Mouse (Mus musculus) forebrain, embryonic 16.5 days (tissue): ENCODE measurements around the gene Gm9758. TPM values are rescaled to one million over a fixed set of nuclear protein-coding genes. Genes with fewer than 3 reads are reported as not detected.
"Not testable (repeated sequence)": the region's sequence is repeated elsewhere in the genome, so short reads cannot be mapped to it uniquely, and the experiment has no call there.

Experiments used
- ATAC-seq: fragments of 200-750 bp; cut with Nextera tagmentation; 2 replicates; pipeline ENCODE4 v1.8.0; 2017; ENCODE audit warnings: mild to moderate bottlenecking, moderate library complexity
- H3K27ac ChIP-seq: fragments of 300-500 bp; sonication (generic); 2 replicates; pipeline ENCODE4 v1.5.1; 2014; ENCODE audit warnings: low read length, control low read depth
- H3K27me3 ChIP-seq: fragments of 300-500 bp; sonication (generic); replicated peaks from 2 replicates; pipeline ENCODE4 v1.6.1; 2014; ENCODE audit warnings: low read length; ENCODE audit not compliant: control insufficient read depth, insufficient read depth
- H3K36me3 ChIP-seq: fragments of 300-500 bp; sonication (generic); 2 replicates; pipeline ENCODE4 v1.6.1; 2014; ENCODE audit not compliant: control insufficient read depth, insufficient read depth
- H3K4me1 ChIP-seq: fragments of 300-500 bp; sonication (generic); replicated peaks from 2 replicates; pipeline ENCODE4 v1.6.1; 2014; ENCODE audit warnings: low read length; ENCODE audit not compliant: control insufficient read depth, insufficient read depth
- H3K4me2 ChIP-seq: fragments of 300-500 bp; sonication (generic); 2 replicates; pipeline ENCODE4 v1.6.1; 2014; ENCODE audit warnings: mild to moderate bottlenecking, low read length, control low read depth
- H3K4me3 ChIP-seq: fragments of 300-500 bp; sonication (generic); replicated peaks from 2 replicates; pipeline ENCODE4 v1.5.1; 2014; ENCODE audit warnings: mild to moderate bottlenecking, low read length, control low read depth
- H3K9ac ChIP-seq: fragments of 300-500 bp; sonication (generic); replicated peaks from 2 replicates; pipeline ENCODE4 v1.6.1; 2014; ENCODE audit warnings: low read depth, low read length, control low read depth
- H3K9me3 ChIP-seq: fragments of 300-500 bp; sonication (generic); 2 replicates; pipeline ENCODE4 v1.6.1; 2016; ENCODE audit warnings: low read length; ENCODE audit not compliant: control insufficient read depth
- WGBS: fragments of 180-500 bp; shearing (Covaris S2); extraction: QIAGEN DNeasy Blood & Tissue Kit; methylation state at CpG from one replicate; pipeline ENCODE4 v1.1.7; 2014; 5-methylcytosine and 5-hydroxymethylcytosine counted together
- polyA plus RNA-seq: library from polyadenylated mRNA; unstranded; fragments of >200 nt; fragmentation: Nextera tagmentation; extraction: Ambion mirVana; gene quantifications from 2 replicates; pipeline ENCODE4 v1.2.1, GENCODE M21; 2015

The Gm9758 gene
- polyA plus RNA-seq, result not detected in 2 replicates

DNA sequence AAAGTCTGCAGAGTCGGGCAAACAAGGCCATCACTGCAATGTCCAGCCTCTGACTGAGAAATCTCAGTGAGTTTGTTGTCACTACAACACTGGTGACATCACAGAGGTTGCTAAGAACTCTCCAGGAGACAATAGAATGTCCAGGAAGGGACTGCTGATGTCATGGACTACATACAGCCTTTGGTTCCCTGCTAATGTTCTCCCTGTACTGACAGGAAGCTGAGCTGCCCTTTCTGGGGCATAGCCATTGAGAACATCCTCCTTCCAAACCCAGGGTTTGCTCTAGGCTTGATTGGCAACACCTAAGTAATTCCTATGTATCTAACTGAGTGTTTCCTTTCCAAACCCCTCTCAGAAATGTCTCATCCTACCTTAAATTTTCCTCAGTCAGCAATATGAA is at the start of gene Gm9758:
Gene Gm9758 (minus strand): TSS at position 101 of the 400 bp plus-strand sequence.
- ATAC-seq, H3K4me3 ChIP-seq: not testable (repeated sequence)

GRCm38 (mm10) chr5:14963821-14964220 is 49.1 kb upstream of the Gm9758 start:
- H3K9me3 ChIP-seq, result peaks cover 12% of the 10 kb centered on the region
- not testable (repeated sequence) for ATAC-seq, H3K4me3 ChIP-seq, H3K4me1 ChIP-seq, H3K27me3 ChIP-seq, H3K27ac ChIP-seq, H3K4me2 ChIP-seq, H3K9ac ChIP-seq, H3K36me3 ChIP-seq
- 80% methylated on average over 12 of the region's 13 CpGs for WGBS

More for the DNA sequence above, at the start of gene Gm9758:
- not testable (repeated sequence) for H3K4me2 ChIP-seq, H3K27me3 ChIP-seq, H3K4me1 ChIP-seq, H3K27ac ChIP-seq, H3K9me3 ChIP-seq, H3K36me3 ChIP-seq, H3K9ac ChIP-seq
- 38% methylated on average over 1 of the region's 1 CpGs for WGBS

DNA sequence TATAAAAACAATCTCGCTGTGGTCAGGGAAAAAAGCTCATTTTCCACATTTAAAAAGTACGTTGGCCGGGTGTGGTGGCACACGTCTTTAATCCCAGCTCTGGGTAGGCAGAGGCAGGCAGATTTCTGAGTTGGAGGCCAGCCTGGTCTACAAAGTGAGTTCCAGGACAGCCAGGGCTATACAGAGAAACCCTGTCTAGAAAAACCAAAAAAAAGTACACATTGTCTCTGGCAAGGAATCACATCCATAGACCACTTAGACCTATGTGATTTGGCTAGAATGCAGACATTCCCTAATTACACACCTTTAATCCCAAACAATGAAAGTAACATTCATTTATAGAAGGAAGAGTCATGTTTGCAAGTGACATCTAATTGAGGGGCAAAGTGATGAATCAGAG is 46.8 kb upstream of the Gm9758 start:
- H3K9me3 ChIP-seq, result peaks cover 12% of the 10 kb centered on the region
- not testable (repeated sequence) for H3K4me2 ChIP-seq, H3K9ac ChIP-seq, H3K4me1 ChIP-seq, H3K4me3 ChIP-seq, H3K27me3 ChIP-seq, ATAC-seq, H3K36me3 ChIP-seq, H3K27ac ChIP-seq
- 86% methylated on average over 4 of the region's 4 CpGs for WGBS

- ATAC-seq, H3K27ac ChIP-seq: not testable (repeated sequence)
- WGBS, result 91% methylated on average over 1 of the region's 1 CpGs
These were observed 41.4 kb upstream of the Gm9758 start for GRCm38 (mm10) chr5:14955928-14956706.

DNA sequence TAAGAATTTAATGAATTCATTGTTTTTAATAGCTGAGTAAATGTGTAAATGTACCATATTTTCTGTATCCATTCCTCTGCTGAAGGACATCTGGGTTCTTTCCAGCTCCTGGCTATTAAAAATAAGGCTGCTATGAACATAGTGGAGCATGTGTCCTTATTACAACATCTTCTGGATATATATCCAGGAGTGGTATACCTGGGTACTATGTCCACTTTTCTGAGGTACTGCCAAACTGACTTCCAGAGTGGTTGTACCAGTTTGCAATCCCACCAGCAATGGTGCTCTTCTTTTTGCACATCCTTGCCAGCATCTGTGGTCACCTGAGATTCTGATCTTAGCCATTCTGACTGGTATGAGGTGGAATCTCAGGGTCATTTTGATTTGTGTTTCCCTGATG is 38.9 kb upstream of the Gm9758 start:
- not testable (repeated sequence) for H3K4me2 ChIP-seq, ATAC-seq, H3K9ac ChIP-seq, H3K36me3 ChIP-seq, H3K4me3 ChIP-seq, H3K27ac ChIP-seq, H3K4me1 ChIP-seq, H3K27me3 ChIP-seq, H3K9me3 ChIP-seq

More at GRCm38 (mm10) chr5:14955928-14956706, 41.4 kb upstream of the Gm9758 start:
- not testable (repeated sequence) for H3K4me3 ChIP-seq, H3K4me2 ChIP-seq, H3K27me3 ChIP-seq, H3K9ac ChIP-seq, H3K4me1 ChIP-seq, H3K36me3 ChIP-seq, H3K9me3 ChIP-seq

DNA sequence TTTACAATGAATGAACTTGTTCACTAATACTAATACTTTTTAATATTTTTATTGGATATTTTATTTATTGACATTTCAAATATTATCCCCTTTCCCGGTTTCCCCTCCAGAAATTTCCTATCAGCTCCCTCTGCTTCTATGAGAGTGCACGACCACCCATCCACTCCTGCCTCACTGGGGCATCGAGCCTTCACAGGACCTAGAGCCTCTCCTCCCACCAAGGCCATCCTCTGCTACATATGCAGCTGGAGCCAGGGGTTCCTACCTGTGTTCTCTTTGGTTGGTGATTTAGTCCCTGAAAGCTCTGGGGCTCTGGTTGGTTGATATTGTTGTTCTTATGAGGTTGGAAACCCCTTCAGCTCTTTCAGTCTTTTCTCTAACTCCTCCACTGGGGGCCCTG is 38.0 kb upstream of the Gm9758 start:
- not testable (repeated sequence) for ATAC-seq, H3K4me3 ChIP-seq, H3K36me3 ChIP-seq, H3K9ac ChIP-seq, H3K4me1 ChIP-seq, H3K9me3 ChIP-seq, H3K4me2 ChIP-seq, H3K27ac ChIP-seq, H3K27me3 ChIP-seq
- 70% methylated on average over 3 of the region's 3 CpGs for WGBS

DNA sequence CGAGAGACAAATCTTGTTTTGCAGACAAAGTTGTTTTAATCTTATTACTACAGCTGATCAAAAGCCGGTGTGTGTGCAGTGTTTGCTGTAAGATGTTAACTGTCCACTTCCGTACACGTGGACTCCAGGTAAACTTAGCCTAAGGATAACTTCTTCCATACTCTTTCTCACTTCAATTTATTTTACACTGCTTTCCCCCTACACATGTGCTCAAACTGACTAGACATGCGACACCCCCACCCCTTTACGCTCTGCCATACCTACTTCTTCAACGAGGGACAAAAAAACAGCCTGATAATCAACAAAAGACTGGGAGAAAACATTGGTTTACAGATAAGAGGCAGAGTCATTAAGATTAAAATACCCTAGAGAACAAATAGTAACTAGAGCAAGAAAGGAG is 37.1 kb upstream of the Gm9758 start:
- H3K4me3 ChIP-seq, H3K27me3 ChIP-seq, ATAC-seq, H3K27ac ChIP-seq, H3K9ac ChIP-seq, H3K36me3 ChIP-seq, H3K4me1 ChIP-seq, H3K4me2 ChIP-seq, H3K9me3 ChIP-seq: not testable (repeated sequence)
- WGBS, result 70% methylated on average over 7 of the region's 7 CpGs

- not testable (repeated sequence) for H3K9me3 ChIP-seq, H3K4me3 ChIP-seq, H3K9ac ChIP-seq, H3K4me1 ChIP-seq, H3K27me3 ChIP-seq, H3K36me3 ChIP-seq, H3K4me2 ChIP-seq, ATAC-seq, H3K27ac ChIP-seq
- 64% methylated on average over 4 of the region's 4 CpGs for WGBS
These were observed 32.9 kb upstream of the Gm9758 start for GRCm38 (mm10) chr5:14947482-14948198.

- H3K27ac ChIP-seq, ATAC-seq, H3K4me1 ChIP-seq, H3K4me2 ChIP-seq, H3K36me3 ChIP-seq, H3K4me3 ChIP-seq, H3K9me3 ChIP-seq, H3K27me3 ChIP-seq, H3K9ac ChIP-seq: not testable (repeated sequence)
- 70% methylated on average over 4 of the region's 4 CpGs for WGBS
These were observed 30.8 kb upstream of the Gm9758 start for GRCm38 (mm10) chr5:14945524-14945923.
